Mouse (Mus musculus) adrenal gland (tissue): ENCODE results near the gene S100a9.

Experiments
- intact Hi-C: fragments of 180-260 bp; cut with DNase I; formaldehyde crosslinking; loops from one replicate; pipeline ENCODE4 v1.15.1; 2025
- long read RNA-seq, 2 experiments: library from polyadenylated mRNA; unstranded; transcript quantifications; one replicate each; pipeline ENCODE4 v2.0.0; 2020; ENCODE audit warnings: borderline replicate concordance in 1 of 2; ENCODE audit not compliant: insufficient replicate concordance in 1 of 2

S100a9 gene
- long read RNA-seq, experiment 1, result 0 reads
- long read RNA-seq, experiment 2, partial matches to known transcripts, result 0 of 1 reads
- long read RNA-seq, experiment 2, other reads (novel, unspliced or antisense), result 0 of 1 reads

- intact Hi-C loops, result no loop called here
These were observed at the start of gene S100a9 for GRCm38 (mm10) chr3:90695613-90696012. S100a9 (minus strand) TSS chr3:90695721.

- intact Hi-C loops, result no loop called here
These were observed 31.1 kb upstream of the S100a9 start, which contains the start of gene Pglyrp4 for GRCm38 (mm10) chr3:90726606-90727005. Pglyrp4 (plus strand) TSS chr3:90726906.

GRCm38 (mm10) chr3:90709591-90710460, 14.3 kb upstream of the S100a9 start:
- intact Hi-C loops, result loop anchor here (2.0 to 5.0 kb wide), 2 partner anchors 45 to 63 kb away; no protein-coding TSS in a partner anchor

GRCm38 (mm10) chr3:90708523-90709202, 13.1 kb upstream of the S100a9 start:
- intact Hi-C loops, result loop anchor here (2.0 to 5.0 kb wide), 2 partner anchors 44 to 61 kb away; no protein-coding TSS in a partner anchor

GRCm38 (mm10) chr3:90702244-90702643, 6.7 kb upstream of the S100a9 start:
- intact Hi-C loops, result no loop called here

- intact Hi-C loops, result no loop called here
These were observed 2.0 kb downstream of the S100a9 start for GRCm38 (mm10) chr3:90693496-90693895.

- intact Hi-C loops, result no loop called here
These were observed 8.7 kb downstream of the S100a9 start for GRCm38 (mm10) chr3:90686835-90687234.

GRCm38 (mm10) chr3:90683929-90684328, 11.6 kb downstream of the S100a9 start:
- intact Hi-C loops, result no loop called here

- intact Hi-C loops, result no loop called here
These were observed 16.9 kb downstream of the S100a9 start for GRCm38 (mm10) chr3:90678656-90679055.

GRCm38 (mm10) chr3:90668846-90669245, 26.7 kb downstream of the S100a9 start, which contains the start of gene S100a8:
S100a8 (plus strand) TSS chr3:90668978.
- intact Hi-C loops, result no loop called here

- intact Hi-C loops, result loop anchor here (2.0 kb wide), 1 partner anchor 45 kb away; no protein-coding TSS in a partner anchor
These were observed 31.3 kb downstream of the S100a9 start for GRCm38 (mm10) chr3:90664219-90664618.

- intact Hi-C loops, result no loop called here
These were observed 36.0 kb downstream of the S100a9 start for GRCm38 (mm10) chr3:90659364-90660044.

- intact Hi-C loops, result no loop called here
These were observed 38.1 kb downstream of the S100a9 start for GRCm38 (mm10) chr3:90657405-90657804.

- intact Hi-C loops, result no loop called here
These were observed 41.8 kb downstream of the S100a9 start, which contains the start of gene S100a7a for GRCm38 (mm10) chr3:90653717-90654116. S100a7a (plus strand) TSS chr3:90654017.

GRCm38 (mm10) chr3:90652878-90653508, 42.5 kb downstream of the S100a9 start:
- intact Hi-C loops, result no loop called here

- intact Hi-C loops, result loop anchor here (5.0 kb wide), 1 partner anchor 57 kb away; no protein-coding TSS in a partner anchor
These were observed 45.7 kb downstream of the S100a9 start for GRCm38 (mm10) chr3:90649832-90650231.

GRCm38 (mm10) chr3:90648981-90649380, 46.5 kb downstream of the S100a9 start:
- intact Hi-C loops, result loop anchor here (5.0 kb wide), 1 partner anchor 58 kb away; no protein-coding TSS in a partner anchor

GRCm38 (mm10) chr3:90647291-90647690, 48.2 kb downstream of the S100a9 start:
- intact Hi-C loops, result loop anchor here (5.0 kb wide), 1 partner anchor 60 kb away; no protein-coding TSS in a partner anchor

GRCm38 (mm10) chr3:90644220-90644619, 51.3 kb downstream of the S100a9 start:
- intact Hi-C loops, result no loop called here
